Mouse (Mus musculus): ENCODE data around the gene Gpatch4.

Gene Gpatch4

GRCm38 (mm10) chr3:88042661-88043421 is at the start of gene Gpatch4:
Gene Gpatch4, plus strand, starts transcription at chr3:88043108.
- peak; percentile 91 for DNase-seq (ENCODE audit: low read depth, low spot score)

DNA sequence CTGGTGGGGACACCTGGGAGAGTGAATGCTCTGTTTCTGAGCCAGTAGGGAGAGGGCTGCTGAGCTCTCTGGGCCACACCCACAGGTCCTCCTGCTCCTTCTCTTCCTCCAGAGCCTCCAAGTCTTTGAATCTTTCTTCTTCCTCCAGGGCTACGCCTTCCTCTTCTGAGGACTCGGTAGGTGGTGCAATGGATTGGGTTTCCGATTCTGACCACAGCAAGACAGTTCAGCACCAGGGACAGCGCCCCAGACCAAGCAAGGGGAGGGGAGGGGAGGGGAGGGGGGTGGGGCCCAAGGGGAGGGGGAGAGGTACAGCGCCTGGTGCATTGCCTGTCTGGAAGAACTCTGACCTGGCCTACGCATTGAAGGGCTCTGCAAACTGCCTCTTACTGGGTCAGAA is 49.5 kb upstream of the Gpatch4 start:
- peak; percentile 34 for DNase-seq (ENCODE audit: low read depth, low spot score)

- no peak for DNase-seq (ENCODE audit: low read depth, low spot score)
Observed at GRCm38 (mm10) chr3:87995331-87995730, 47.6 kb upstream of the Gpatch4 start.

DNA sequence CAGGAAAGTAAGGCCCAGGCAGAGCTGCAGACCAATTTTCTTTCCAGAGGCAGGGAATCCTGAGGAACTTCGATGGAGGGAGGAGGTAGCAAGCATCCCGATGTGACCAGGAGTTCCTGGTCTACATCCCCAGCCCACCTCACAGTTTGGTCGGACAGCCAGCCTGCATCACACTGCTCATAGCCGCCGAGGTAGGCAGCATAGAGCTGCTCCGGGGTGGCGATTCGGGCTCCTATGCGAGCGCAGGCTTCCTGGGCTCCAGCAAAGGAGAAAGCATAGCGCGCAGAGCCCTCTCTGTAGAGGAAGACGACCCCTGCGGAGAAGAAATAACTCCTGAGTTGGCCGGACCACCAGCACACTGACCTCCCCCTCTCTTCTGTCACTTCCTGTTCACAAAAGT is 46.5 kb upstream of the Gpatch4 start:
- DNase-seq (ENCODE audit: low read depth, low spot score), result no peak

- no peak for DNase-seq (ENCODE audit: low read depth, low spot score)
Observed at GRCm38 (mm10) chr3:87996971-87997614, 45.8 kb upstream of the Gpatch4 start.

DNA sequence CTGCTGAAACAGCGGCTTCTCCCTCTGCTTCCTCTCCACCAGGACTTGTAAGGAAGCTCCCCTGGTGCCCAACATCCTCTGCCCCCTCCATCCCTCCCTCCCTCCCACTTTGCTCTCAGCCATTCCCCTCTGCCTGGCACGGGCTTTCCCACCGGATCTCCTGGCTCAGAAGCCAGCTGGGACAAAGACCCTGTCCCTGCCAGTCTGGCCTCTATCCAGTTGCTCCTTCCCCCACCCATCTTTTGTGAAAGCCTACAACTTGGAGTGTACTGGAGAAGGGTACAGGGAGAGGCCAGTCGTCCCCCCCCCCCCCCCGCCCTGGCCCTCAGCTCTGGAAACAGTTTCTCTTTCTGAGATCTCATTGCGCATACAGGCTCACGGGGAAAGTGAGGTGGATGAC is 44.2 kb upstream of the Gpatch4 start:
- DNase-seq (ENCODE audit: low read depth, low spot score), result no peak

GRCm38 (mm10) chr3:87999243-87999895 is 43.5 kb upstream of the Gpatch4 start:
- no peak for DNase-seq (ENCODE audit: low read depth, low spot score)

DNA sequence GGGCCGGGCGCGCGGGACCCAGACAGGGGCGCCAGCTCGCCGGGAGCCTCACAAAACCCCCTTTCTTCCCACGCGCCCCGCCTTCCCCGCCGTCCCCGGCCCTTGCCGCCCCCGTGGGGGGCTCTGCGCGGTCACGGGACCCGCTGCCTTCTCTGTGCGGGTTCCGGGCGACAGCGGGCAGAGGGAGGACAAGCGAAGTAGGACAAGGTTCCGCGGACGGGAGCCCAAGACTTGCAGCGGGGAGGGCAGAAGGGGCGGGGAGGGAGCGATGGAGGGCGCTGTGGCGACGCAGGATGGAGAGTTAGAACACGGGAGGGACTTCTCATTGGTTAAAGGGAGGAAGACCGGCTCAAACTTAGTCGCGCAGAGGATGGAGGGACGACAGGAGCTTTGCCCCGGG is 42.7 kb upstream of the Gpatch4 start, which contains the start of gene Bcan:
Gene Bcan, minus strand, starts transcription at position 50 of the 400 bp plus-strand sequence.
- no peak for DNase-seq (ENCODE audit: low read depth, low spot score)

- no peak for DNase-seq (ENCODE audit: low read depth, low spot score)
Observed at GRCm38 (mm10) chr3:88000816-88001595, 41.9 kb upstream of the Gpatch4 start.

GRCm38 (mm10) chr3:88002291-88002976 is 40.5 kb upstream of the Gpatch4 start:
- no peak for DNase-seq (ENCODE audit: low read depth, low spot score)

DNA sequence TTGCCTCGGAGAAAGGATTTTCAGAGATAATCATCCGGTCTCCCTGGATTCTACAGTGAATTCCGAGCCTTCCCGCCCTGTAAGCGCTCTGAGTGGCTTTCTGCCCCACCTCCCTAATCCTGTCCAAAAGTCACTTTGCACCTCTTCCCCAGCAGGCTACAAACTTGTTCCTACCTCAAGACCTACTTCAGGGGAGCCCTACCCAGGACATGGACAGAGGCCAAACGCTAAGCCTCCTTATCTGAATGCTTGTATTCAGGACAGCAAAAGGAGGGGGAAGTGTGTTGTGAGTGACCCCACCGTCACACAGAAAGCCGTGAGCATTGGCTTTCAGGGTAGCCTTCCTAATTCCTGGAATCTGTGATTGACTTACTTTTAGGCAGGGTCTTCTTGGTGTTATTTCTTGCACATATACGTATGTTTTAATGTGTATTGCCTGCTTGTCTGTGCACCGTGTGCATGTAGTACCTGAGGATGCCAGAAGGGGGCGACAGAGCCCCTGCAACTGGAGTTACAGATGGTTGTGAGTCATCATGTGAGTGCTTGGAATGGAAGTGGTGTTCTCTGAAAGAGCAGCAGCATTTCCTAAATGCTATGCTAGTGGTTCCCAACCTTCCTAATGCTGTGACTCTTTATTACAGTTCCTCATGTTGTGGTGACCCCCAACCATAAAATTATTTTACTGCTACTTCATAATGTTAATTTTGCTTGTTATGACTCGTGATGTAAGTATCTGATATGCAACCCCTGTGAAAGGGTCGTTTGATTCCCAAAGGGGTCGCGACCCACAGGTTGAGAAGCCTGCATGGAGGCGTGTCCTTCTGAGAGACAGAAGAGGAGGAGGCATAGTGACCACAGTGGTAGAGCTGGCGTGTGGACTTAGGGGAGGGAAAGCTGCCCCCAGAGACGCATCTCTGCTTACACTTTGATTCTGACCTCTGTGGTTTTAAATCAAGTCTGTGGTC is 36.8 kb upstream of the Gpatch4 start:
- DNase-seq (ENCODE audit: low read depth, low spot score), result peak; percentile 45

DNA sequence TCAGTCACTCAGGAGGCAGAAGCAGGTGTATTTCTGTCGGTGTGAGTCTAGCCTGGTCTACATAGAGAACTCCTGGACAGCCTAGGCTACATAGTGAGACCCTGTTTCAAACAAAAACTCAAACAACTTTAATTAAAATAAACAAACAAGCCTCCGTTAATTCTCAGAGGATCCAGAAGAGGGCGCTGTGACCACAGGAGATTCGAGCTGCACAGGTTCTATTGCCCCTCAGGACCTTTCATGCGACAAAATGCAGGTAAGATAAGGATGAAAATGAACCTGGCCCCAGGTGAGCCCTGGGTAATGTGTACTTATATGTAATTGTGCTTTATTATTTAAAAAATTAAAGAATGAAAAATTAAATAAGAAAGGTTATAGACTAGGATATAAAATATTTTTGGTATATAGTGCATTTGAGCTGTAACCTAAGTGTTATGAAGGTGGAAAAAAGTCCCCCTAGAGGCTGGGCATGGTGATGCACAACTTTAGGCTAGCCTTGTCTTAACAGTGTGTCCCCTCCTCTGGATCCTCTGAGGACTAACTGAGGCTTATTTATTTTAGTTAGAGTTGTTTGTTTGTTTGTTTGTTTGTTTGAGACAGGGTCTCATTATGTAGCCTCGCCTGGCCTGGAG is 32.2 kb upstream of the Gpatch4 start:
- peak; percentile 78 for DNase-seq (ENCODE audit: low read depth, low spot score)

- peak; percentile 49 for DNase-seq (ENCODE audit: low read depth, low spot score)
Observed at GRCm38 (mm10) chr3:88022322-88023191, 20.4 kb upstream of the Gpatch4 start.

DNA sequence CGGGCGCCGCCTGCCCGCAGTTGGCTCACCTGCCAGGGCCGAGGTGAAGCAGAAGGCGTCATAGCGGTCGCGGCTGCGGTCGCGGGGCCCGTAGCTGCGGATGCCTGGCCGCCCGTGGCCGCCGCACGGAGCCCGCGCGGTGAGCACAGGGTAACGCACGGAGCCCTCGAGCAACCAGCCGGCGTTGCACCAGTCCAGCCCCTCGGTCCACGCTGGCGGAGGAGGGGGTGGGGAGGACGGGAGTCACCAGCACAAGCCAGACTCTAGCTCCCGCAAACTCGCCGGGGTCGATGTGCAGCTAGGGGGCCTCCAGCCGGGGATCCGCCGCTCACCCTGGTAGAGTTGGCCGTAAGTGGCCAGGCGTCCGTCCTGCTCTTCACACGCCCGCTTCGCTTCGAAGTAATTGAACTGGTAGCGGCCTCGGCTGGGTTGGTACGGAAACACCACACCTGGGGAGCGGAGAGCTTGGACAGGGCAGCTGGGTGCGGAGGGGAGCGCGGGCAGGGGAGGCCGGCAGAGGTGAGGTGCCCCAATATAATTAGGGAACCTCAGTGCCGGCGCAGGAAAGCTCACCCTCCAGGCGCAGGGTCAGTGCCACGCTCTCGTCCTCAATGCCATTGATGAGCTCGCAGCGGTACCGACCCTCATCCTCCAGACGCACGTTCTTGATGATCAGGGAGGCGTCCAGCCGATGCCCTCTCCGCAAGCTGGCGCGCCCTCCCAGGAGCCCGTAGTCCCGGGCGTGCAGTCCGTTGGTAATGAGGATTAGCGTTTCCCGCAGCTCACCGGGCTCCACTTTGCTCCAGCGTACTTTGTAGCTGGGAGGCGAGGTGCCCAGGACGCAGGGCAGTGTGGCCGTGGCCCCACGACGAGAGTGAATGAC is 19.5 kb upstream of the Gpatch4 start:
- DNase-seq (ENCODE audit: low read depth, low spot score), result no peak

DNA sequence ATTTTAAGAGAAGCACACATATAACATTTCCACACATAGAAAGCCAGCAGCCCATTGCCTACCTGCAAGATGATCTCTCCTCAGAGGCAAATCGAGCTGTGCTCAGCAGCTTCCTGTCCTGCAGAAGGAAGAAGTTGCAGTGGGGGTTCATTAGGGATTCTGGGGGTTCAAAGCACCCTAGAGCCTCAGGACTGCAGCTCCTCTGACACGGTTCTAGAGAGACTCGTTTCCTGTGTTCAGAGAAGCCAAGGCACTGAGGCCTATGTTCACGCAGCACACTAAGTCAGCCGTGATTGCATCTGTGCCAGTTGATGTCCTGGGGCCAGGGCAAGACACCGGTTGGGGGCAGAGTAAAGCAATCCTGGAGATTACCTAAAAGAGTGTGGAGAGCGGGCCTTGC is 16.1 kb upstream of the Gpatch4 start:
- DNase-seq (ENCODE audit: low read depth, low spot score), result no peak

DNA sequence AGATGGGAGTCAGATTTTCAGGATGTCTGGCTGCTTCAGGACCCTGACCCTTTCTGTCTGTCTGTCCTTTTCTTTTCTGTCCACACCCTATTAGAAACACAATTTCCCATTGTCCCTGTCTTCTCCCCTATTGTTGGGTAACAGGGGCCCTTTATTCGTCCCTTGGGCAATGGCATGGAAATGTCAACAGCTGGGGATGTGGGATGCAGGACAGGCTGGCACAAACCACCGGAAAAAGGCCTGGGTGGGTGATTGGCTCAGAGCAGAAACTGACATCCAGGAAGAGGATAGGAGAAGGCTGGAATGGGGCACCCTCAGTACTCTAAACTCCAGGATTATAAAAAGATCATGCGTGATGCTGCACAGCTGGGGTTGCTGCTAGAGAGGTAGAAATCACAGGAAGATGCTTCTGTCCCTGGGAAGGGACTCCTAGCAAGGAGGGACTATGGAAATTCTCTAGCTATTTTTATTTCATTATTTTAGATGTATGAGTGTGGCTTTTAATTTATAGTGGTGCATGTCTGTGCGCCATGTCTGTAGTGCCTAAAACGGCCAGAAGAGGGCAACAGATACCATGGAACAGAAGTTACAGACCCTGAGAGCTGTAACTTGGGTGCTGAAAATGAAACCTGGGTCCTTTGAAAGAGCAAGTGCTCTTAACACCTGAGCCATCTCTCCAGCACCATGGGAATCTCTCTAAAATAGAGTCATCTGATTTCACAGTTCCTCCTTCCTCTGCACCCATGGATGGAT is 15.3 kb upstream of the Gpatch4 start, which contains the start of gene Hapln2:
Gene Hapln2, minus strand, starts transcription at position 150 of the 753 bp plus-strand sequence.
- peak; percentile 43 for DNase-seq (ENCODE audit: low read depth, low spot score)

All from A20 (cell line).